Mouse (Mus musculus): ENCODE data around the gene Nek7. TPM values are rescaled to one million over a fixed set of nuclear protein-coding genes. Genes with fewer than 3 reads are reported as not detected.

Gene Nek7
- polyA plus RNA-seq, 1 experiment from 2014 or later, result 47.8 TPM

- Histone ChIP-seq H3K9ac (ENCODE audit: low read length) (no peak overlapping the region), H3K9me3 (replicated peaks; ENCODE audit: control insufficient read depth, low read length) (no peaks in the 10 kb centered on the region), H3K4me2 (ENCODE audit: low read depth, low read length) (no peak overlapping the region), H3K4me3 (ENCODE audit: low read length) (no peak overlapping the region), H3K27me3 (ENCODE audit: control insufficient read depth, insufficient read depth, low read length) (no peaks in the 10 kb centered on the region), H3K27ac (ENCODE audit: low read length) (no peak overlapping the region), H3K36me3 (ENCODE audit: control insufficient read depth, insufficient read depth) (no peaks in the 10 kb centered on the region), H3K4me1 (ENCODE audit: control insufficient read depth, insufficient read depth, low read length) (peaks cover 13% of the 10 kb centered on the region)
- 74% methylated on average over 11 of the region's 11 CpGs for WGBS
- ATAC-seq (replicated peaks; ENCODE audit: extremely low read depth, insufficient read depth, low FRiP score), result no peak
Measured at GRCm38 (mm10) chr1:138598087-138598486, 21.9 kb downstream of the Nek7 start.

DNA sequence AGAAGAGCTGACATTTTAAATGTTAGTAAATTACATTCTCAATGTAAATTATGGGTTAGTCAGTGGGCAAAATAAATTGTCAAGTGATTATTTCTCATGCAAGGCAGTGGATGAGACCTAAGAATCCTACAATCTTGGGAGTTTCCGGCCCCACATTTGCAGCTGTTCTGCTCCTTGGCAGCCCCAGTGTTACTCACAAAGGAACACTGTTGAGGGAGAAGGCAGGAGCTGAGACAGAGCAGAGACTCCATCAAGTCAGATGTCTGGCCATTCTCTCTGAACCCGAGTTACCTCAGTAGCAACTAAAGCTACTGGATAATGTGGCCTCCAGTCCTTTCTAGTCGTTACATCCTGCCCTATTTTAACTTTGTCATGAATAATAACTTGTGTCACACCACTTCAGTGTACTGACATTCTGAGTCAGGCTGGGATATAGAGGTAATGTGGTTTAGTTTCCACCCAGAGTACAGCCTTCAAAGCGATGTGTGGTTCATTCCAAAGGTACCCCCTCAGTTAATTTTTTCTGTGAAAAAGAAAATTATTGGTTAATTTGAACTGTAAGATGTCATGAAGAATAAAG lies 23.7 kb downstream of the Nek7 start:
- H3K9ac ChIP-seq (ENCODE audit: low read length), result no peak overlapping the region
- peak overlapping the region; percentile 2; the same call in 1 of the 2 replicates for H3K27ac ChIP-seq (ENCODE audit: low read length)

GRCm38 (mm10) chr1:138594910-138595309 lies 25.0 kb downstream of the Nek7 start:
- Histone ChIP-seq H3K27me3 (ENCODE audit: control insufficient read depth, insufficient read depth, low read length) (no peaks in the 10 kb centered on the region), H3K9me3 (replicated peaks; ENCODE audit: control insufficient read depth, low read length) (no peaks in the 10 kb centered on the region)
- 88% methylated on average over 5 of the region's 5 CpGs for WGBS

More for the DNA sequence above, 23.7 kb downstream of the Nek7 start:
- Histone ChIP-seq H3K4me1 (ENCODE audit: control insufficient read depth, insufficient read depth, low read length) (peaks cover 13% of the 10 kb centered on the region), H3K4me3 (ENCODE audit: low read length) (no peak overlapping the region), H3K4me2 (ENCODE audit: low read depth, low read length) (no peak overlapping the region), H3K27me3 (ENCODE audit: control insufficient read depth, insufficient read depth, low read length) (no peaks in the 10 kb centered on the region), H3K36me3 (ENCODE audit: control insufficient read depth, insufficient read depth) (0 out of 2 replicates have a peak, but pooled peaks cover 3% of the 10 kb centered on the region), H3K9me3 (replicated peaks; ENCODE audit: control insufficient read depth, low read length) (no peaks in the 10 kb centered on the region)
- 0 out of 2 replicates have a peak, but pooled peaks have one; percentile 37 for ATAC-seq (replicated peaks; ENCODE audit: extremely low read depth, insufficient read depth, low FRiP score)
- 50% methylated on average over 4 of the region's 4 CpGs for WGBS

DNA sequence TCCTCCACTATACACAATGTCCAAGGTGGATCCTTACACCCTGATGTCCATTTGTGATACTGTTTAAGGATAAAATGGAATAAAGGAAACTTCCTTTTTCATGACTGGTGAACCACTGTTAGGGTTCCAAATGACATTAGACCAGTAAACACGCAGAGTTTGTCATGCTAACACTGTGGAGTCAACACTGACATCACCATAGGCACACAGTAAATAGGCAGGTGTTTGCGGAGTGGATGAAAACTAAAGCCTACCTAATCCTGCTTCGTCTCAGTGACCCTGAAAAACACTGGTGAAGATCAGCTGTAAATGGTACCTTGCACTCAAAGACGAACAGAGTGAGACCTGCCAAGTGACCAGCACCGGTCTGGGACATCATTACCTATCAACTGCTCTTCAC lies 26.0 kb downstream of the Nek7 start:
- no peak for ATAC-seq (replicated peaks; ENCODE audit: extremely low read depth, insufficient read depth, low FRiP score)
- H3K4me1 ChIP-seq (ENCODE audit: control insufficient read depth, insufficient read depth, low read length), result peaks cover 13% of the 10 kb centered on the region
- no peak overlapping the region for H3K4me2 ChIP-seq (ENCODE audit: low read depth, low read length)
- no peak overlapping the region for H3K27ac ChIP-seq (ENCODE audit: low read length)
- H3K9me3 ChIP-seq (replicated peaks; ENCODE audit: control insufficient read depth, low read length), result no peaks in the 10 kb centered on the region
- no peaks in the 10 kb centered on the region for H3K27me3 ChIP-seq (ENCODE audit: control insufficient read depth, insufficient read depth, low read length)
- 0 out of 2 replicates have a peak, but pooled peaks cover 3% of the 10 kb centered on the region for H3K36me3 ChIP-seq (ENCODE audit: control insufficient read depth, insufficient read depth)
- H3K9ac ChIP-seq (ENCODE audit: low read length), result no peak overlapping the region
- WGBS, result 84% methylated on average over 5 of the region's 5 CpGs
- no peak overlapping the region for H3K4me3 ChIP-seq (ENCODE audit: low read length)

More at GRCm38 (mm10) chr1:138594910-138595309, 25.0 kb downstream of the Nek7 start:
- Histone ChIP-seq H3K4me2 (ENCODE audit: low read depth, low read length) (no peak overlapping the region), H3K27ac (ENCODE audit: low read length) (no peak overlapping the region), H3K36me3 (ENCODE audit: control insufficient read depth, insufficient read depth) (0 out of 2 replicates have a peak, but pooled peaks cover 3% of the 10 kb centered on the region), H3K4me3 (ENCODE audit: low read length) (no peak overlapping the region), H3K4me1 (ENCODE audit: control insufficient read depth, insufficient read depth, low read length) (peaks cover 13% of the 10 kb centered on the region), H3K9ac (ENCODE audit: low read length) (no peak overlapping the region)
- ATAC-seq (replicated peaks; ENCODE audit: extremely low read depth, insufficient read depth, low FRiP score), result no peak

DNA sequence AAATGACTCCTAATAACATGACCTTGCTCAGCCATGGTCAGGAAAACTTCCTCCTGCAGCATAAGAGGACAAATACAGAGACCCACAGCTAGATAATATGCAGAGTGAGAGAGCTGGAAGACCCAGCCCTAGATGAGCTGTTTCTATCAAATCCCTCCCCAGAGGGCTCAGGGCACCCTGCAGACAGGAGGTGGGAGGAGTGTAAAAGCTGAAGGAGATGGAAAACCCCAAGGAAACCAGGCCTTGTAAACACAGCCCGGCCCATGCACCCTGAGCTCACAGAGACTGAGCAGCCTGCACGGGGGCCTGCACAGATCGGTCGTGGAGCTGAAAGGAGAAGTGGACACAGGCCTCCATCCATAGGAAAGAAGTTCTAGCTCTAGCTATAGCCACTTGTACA lies 27.5 kb downstream of the Nek7 start:
- no peak for ATAC-seq (replicated peaks; ENCODE audit: extremely low read depth, insufficient read depth, low FRiP score)
- Histone ChIP-seq H3K27me3 (ENCODE audit: control insufficient read depth, insufficient read depth, low read length) (no peaks in the 10 kb centered on the region), H3K36me3 (ENCODE audit: control insufficient read depth, insufficient read depth) (0 out of 2 replicates have a peak, but pooled peaks cover 3% of the 10 kb centered on the region), H3K9ac (ENCODE audit: low read length) (no peak overlapping the region), H3K9me3 (replicated peaks; ENCODE audit: control insufficient read depth, low read length) (no peaks in the 10 kb centered on the region), H3K4me3 (ENCODE audit: low read length) (no peak overlapping the region), H3K4me2 (ENCODE audit: low read depth, low read length) (no peak overlapping the region), H3K4me1 (ENCODE audit: control insufficient read depth, insufficient read depth, low read length) (peaks cover 11% of the 10 kb centered on the region), H3K27ac (ENCODE audit: low read length) (no peak overlapping the region)
- WGBS, result 86% methylated on average over 4 of the region's 4 CpGs

DNA sequence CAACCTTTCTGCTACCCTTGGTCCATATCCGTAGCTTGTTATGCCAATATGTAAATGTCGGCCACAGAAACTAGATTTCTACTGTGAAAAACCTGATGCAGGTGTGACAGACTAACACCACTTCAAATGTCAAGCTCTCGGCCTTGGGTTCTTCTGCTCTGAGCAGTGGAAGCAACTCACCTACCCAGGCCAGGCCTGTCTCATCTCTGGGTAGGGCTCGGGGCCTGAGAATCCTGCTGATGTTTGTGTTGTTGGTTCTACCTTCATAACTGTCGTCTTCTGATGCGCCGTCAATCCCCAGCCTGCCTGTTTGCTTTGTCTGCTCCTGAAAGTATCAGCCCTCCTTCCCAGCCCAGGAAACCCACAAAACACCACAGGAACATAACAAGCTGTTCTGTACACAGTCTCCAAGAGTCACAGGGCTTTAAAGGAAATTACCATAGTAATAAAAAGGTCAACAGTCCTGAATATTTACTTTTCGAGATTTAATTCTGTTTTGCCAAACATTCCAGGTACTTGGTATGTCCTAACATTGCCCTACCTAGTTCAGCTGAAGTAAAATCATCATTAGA lies 29.4 kb downstream of the Nek7 start:
- 92% methylated on average over 8 of the region's 8 CpGs for WGBS
- Histone ChIP-seq H3K4me3 (ENCODE audit: low read length) (no peak overlapping the region), H3K27ac (ENCODE audit: low read length) (no peak overlapping the region), H3K4me1 (ENCODE audit: control insufficient read depth, insufficient read depth, low read length) (no peaks in the 10 kb centered on the region; the same call in none of the 2 replicates), H3K27me3 (ENCODE audit: control insufficient read depth, insufficient read depth, low read length) (no peaks in the 10 kb centered on the region), H3K36me3 (ENCODE audit: control insufficient read depth, insufficient read depth) (0 out of 2 replicates have a peak, but pooled peaks cover 3% of the 10 kb centered on the region), H3K4me2 (ENCODE audit: low read depth, low read length) (no peak overlapping the region), H3K9ac (ENCODE audit: low read length) (no peak overlapping the region), H3K9me3 (replicated peaks; ENCODE audit: control insufficient read depth, low read length) (no peaks in the 10 kb centered on the region)
- ATAC-seq (replicated peaks; ENCODE audit: extremely low read depth, insufficient read depth, low FRiP score), result no peak

DNA sequence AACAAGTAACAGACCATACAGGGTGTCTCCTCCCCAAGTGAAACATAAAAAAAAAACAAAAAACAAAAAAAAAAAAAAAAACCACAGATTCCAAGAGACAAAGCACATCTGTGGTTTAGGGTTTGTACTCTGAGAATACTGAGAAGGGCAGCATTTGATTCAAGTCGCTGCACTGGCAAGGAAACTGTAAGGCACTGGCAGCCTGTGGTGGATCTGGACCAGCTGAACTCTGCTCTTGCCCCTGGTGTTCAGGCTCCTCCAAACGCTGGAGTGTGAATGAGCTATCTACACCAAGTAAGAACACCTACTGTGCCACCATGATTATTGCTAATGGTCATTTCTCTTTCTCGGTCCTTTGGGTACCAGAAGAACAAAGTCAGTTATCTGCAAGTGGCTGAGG lies 30.8 kb downstream of the Nek7 start:
- H3K27me3 ChIP-seq (ENCODE audit: control insufficient read depth, insufficient read depth, low read length), result no peaks in the 10 kb centered on the region
- no peaks in the 10 kb centered on the region; the same call in 1 of the 2 replicates for H3K4me1 ChIP-seq (ENCODE audit: control insufficient read depth, insufficient read depth, low read length)
- ATAC-seq (replicated peaks; ENCODE audit: extremely low read depth, insufficient read depth, low FRiP score), result no peak
- no peak overlapping the region for H3K4me3 ChIP-seq (ENCODE audit: low read length)
- H3K4me2 ChIP-seq (ENCODE audit: low read depth, low read length), result no peak overlapping the region
- no peaks in the 10 kb centered on the region for H3K9me3 ChIP-seq (replicated peaks; ENCODE audit: control insufficient read depth, low read length)
- H3K27ac ChIP-seq (ENCODE audit: low read length), result no peak overlapping the region
- WGBS, result 62% methylated on average over 3 of the region's 3 CpGs
- H3K9ac ChIP-seq (ENCODE audit: low read length), result no peak overlapping the region
- 0 out of 2 replicates have a peak, but pooled peaks cover 3% of the 10 kb centered on the region for H3K36me3 ChIP-seq (ENCODE audit: control insufficient read depth, insufficient read depth)

DNA sequence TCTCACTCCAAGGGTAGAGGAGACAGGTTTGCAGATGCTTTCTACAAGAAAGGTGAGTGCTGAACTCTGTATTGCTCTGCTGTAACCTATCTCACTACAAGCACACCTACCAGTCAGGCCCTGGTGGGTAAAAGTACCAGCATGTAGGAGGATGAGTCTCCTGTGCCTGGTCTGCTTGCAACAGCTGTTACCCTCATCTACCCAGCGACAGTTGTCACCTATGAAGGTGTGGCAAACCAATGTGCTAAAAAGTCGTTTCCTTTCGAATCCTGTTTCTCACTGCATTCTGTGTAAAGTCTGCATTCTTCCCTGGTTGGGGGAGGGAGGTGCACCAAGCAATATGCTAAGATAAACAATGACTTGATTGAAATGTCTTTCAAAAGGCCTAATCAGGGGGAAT lies 32.1 kb downstream of the Nek7 start:
- H3K4me3 ChIP-seq (ENCODE audit: low read length), result no peak overlapping the region
- peaks cover 2% of the 10 kb centered on the region; the same call in 1 of the 2 replicates for H3K4me1 ChIP-seq (ENCODE audit: control insufficient read depth, insufficient read depth, low read length)
- no peak overlapping the region for H3K4me2 ChIP-seq (ENCODE audit: low read depth, low read length)
- H3K9me3 ChIP-seq (replicated peaks; ENCODE audit: control insufficient read depth, low read length), result no peaks in the 10 kb centered on the region
- no peaks in the 10 kb centered on the region for H3K27me3 ChIP-seq (ENCODE audit: control insufficient read depth, insufficient read depth, low read length)
- no peak overlapping the region for H3K9ac ChIP-seq (ENCODE audit: low read length)
- 0 out of 2 replicates have a peak, but pooled peaks cover under 1% of the 10 kb centered on the region for H3K36me3 ChIP-seq (ENCODE audit: control insufficient read depth, insufficient read depth)
- H3K27ac ChIP-seq (ENCODE audit: low read length), result no peak overlapping the region
- WGBS, result 32% methylated on average over 3 of the region's 3 CpGs
- no peak for ATAC-seq (replicated peaks; ENCODE audit: extremely low read depth, insufficient read depth, low FRiP score)

- no peak overlapping the region for H3K4me2 ChIP-seq (ENCODE audit: low read depth, low read length)
- no peaks in the 10 kb centered on the region for H3K9me3 ChIP-seq (replicated peaks; ENCODE audit: control insufficient read depth, low read length)
- H3K4me3 ChIP-seq (ENCODE audit: low read length), result no peak overlapping the region
- WGBS, result 90% methylated on average over 2 of the region's 2 CpGs
- ATAC-seq (replicated peaks; ENCODE audit: extremely low read depth, insufficient read depth, low FRiP score), result no peak
- H3K27ac ChIP-seq (ENCODE audit: low read length), result no peak overlapping the region
- no peaks in the 10 kb centered on the region for H3K36me3 ChIP-seq (ENCODE audit: control insufficient read depth, insufficient read depth)
- no peaks in the 10 kb centered on the region for H3K27me3 ChIP-seq (ENCODE audit: control insufficient read depth, insufficient read depth, low read length)
- peaks cover 5% of the 10 kb centered on the region; the same call in 1 of the 2 replicates for H3K4me1 ChIP-seq (ENCODE audit: control insufficient read depth, insufficient read depth, low read length)
- H3K9ac ChIP-seq (ENCODE audit: low read length), result no peak overlapping the region
Measured at GRCm38 (mm10) chr1:138586891-138587290, 33.0 kb downstream of the Nek7 start.

Measured in heart, embryonic 16.5 days (tissue).